Mouse (Mus musculus) myocyte (in vitro differentiated cells): ENCODE results near the gene Paqr7.

Experiments
- MYOD1 ChIP-seq, 3 experiments: IDR thresholded peaks; one replicate each; pipeline ENCODE4 v1.6.1; 2011; ENCODE audit warnings: control low read depth in 2 of 3, low read depth in 2 of 3, mild to moderate bottlenecking in 2 of 3, moderate library complexity in 1 of 3; ENCODE audit not compliant: insufficient read length in 2 of 3, control insufficient read depth in 1 of 3
- MYOG ChIP-seq, 3 experiments: IDR thresholded peaks; one replicate each; pipeline ENCODE4 v1.6.1; 2011; ENCODE audit warnings: control low read depth in 2 of 3, low read depth in 2 of 3, mild to moderate bottlenecking in 2 of 3; ENCODE audit not compliant: insufficient read length in 2 of 3, control insufficient read depth in 1 of 3, insufficient read depth in 1 of 3
- POLR2A ChIP-seq: IDR thresholded peaks from one replicate; pipeline ENCODE4 v1.6.1; 2011; ENCODE audit warnings: low read depth, mild to moderate bottlenecking, control low read depth, moderate library complexity; ENCODE audit not compliant: insufficient read length
- POLR2AphosphoS2 ChIP-seq: IDR thresholded peaks from one replicate; pipeline ENCODE4 v1.6.1; 2011; ENCODE audit warnings: low read depth, control low read depth; ENCODE audit not compliant: insufficient read length
- SRF ChIP-seq: IDR thresholded peaks from one replicate; pipeline ENCODE4 v1.6.1; 2011; ENCODE audit warnings: low read depth; ENCODE audit not compliant: control insufficient read depth, insufficient read length
- TCF12 ChIP-seq: IDR thresholded peaks from one replicate; pipeline ENCODE4 v1.6.1; 2011; ENCODE audit warnings: mild to moderate bottlenecking, control low read depth; ENCODE audit not compliant: poor library complexity, insufficient read depth, severe bottlenecking
- USF1 ChIP-seq: IDR thresholded peaks from one replicate; pipeline ENCODE4 v1.6.1; 2011; ENCODE audit warnings: low read depth, mild to moderate bottlenecking, control low read depth, moderate library complexity

DNA sequence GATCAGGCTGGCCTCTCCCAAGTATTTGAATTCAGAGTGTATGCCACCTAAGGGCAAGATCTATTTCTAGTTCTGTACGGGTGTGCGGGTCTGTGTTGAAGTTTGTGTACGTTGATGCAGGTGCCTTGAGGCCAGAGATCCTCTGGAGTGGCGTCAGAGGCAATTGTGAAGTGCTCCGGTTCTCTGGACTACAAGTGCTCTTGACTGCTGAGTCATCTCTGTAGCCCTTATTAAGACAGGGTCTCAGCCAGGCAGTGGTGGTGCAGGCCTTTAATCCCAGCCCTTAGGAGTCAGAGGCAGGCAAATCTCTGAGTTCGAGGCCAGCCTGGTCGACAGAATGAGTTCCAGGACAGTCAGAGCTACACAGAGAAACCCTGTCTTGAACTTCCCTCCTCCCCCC is 19.1 kb downstream of the Paqr7 start:
- TF ChIP-seq POLR2A (no peak), TCF12 (no peak), MYOD1 (IDR thresholded peaks at IDR 0.05; ENCODE audit: control insufficient read depth in 1 of 3, insufficient read length in 2 of 3, low read depth in 2 of 3) (no peak), USF1 (no peak), MYOG (IDR thresholded peaks at IDR 0.05; ENCODE audit: control insufficient read depth in 1 of 3, insufficient read depth in 1 of 3, insufficient read length in 2 of 3, low read depth in 2 of 3) (no peak), POLR2AphosphoS2 (no peak), SRF (no peak)
